Comparison of ENCODE assay signal across 23 mouse cellular contexts in genomic region chr11:64655162-64655561, GRCm38 (mm10).
A peak's percentile ranks its signal among the peaks of the same experiment; 100 is the strongest.
DNase-seq lines count a peak whose midpoint lies in the region; ATAC-seq lines count a peak whose summit lies in the region.
"Had no signal": no experiment of that assay in that cellular context is flagged by ENCODE, and none has a peak within 500 bp of the region (broad histone marks: within the 10 kb centered on the region; RNA-seq: fewer than 3 reads in every experiment).

No protein-coding gene starts in this region.

- 88% methylated on average over 1 of the region's 1 CpGs for WGBS in kidney, embryonic 15.5 days

- H3K4me1 ChIP-seq in kidney, embryonic 15.5 days = peaks cover 9% of the 10 kb centered on the region
- H3K4me1 ChIP-seq: heart, embryonic 10.5 days; hindbrain, embryonic 12.5 days; midbrain, embryonic 12.5 days; neural tube, embryonic 12.5 days had no signal

- H3K27ac ChIP-seq in kidney, embryonic 15.5 days = no peak overlapping the region
- H3K27ac ChIP-seq: heart, embryonic 10.5 days; hindbrain, embryonic 12.5 days; layer of hippocampus, adult 2 months; limb, embryonic 12.5 days; liver, embryonic 14.5 days; macrophage; midbrain, embryonic 12.5 days; neural tube, embryonic 12.5 days had no signal

- H3K4me3 ChIP-seq in kidney, embryonic 15.5 days (replicated peaks) = no peak overlapping the region
- H3K4me3 ChIP-seq: heart, embryonic 10.5 days; hindbrain, embryonic 12.5 days; layer of hippocampus, adult 2 months; limb, embryonic 12.5 days; midbrain, embryonic 12.5 days; neural tube, embryonic 12.5 days had no signal

- H3K36me3 ChIP-seq in kidney, embryonic 15.5 days = no peaks in the 10 kb centered on the region
- H3K36me3 ChIP-seq: heart, embryonic 10.5 days; hindbrain, embryonic 12.5 days; limb, embryonic 12.5 days; midbrain, embryonic 12.5 days; neural tube, embryonic 12.5 days had no signal

- DNase-seq in kidney, adult 9 months = peak; percentile 5
- DNase-seq in lung, postnatal 25 days (ENCODE audit: low spot score) = peak; percentile 36
- no peak for DNase-seq in lung, postnatal 4 days
- DNase-seq in c-Kit-positive CD71-negative TER-119-negative erythroid progenitor cells, embryonic 14.5 days (ENCODE audit: low read depth) = peak; percentile 8
- DNase-seq in left cerebral cortex, adult 11 months (ENCODE audit: low spot score) = no peak
- DNase-seq in thymus, postnatal 14 days = no peak
- DNase-seq: adrenal gland, postnatal 14 days; cerebellum, adult 9-10 months; forebrain, postnatal 0 days; gastrocnemius, postnatal 25 days; kidney, postnatal 10 days; layer of hippocampus, postnatal 36 days had no signal

- no peak overlapping the region for H3K9ac ChIP-seq in kidney, embryonic 15.5 days
- H3K9ac ChIP-seq: forebrain, postnatal 0 days; hindbrain, embryonic 12.5 days; limb, embryonic 12.5 days; liver, embryonic 14.5 days; midbrain, embryonic 12.5 days; neural tube, embryonic 12.5 days had no signal

- H3K4me2 ChIP-seq in kidney, embryonic 15.5 days = no peak overlapping the region
- H3K4me2 ChIP-seq: hindbrain, embryonic 12.5 days; limb, embryonic 12.5 days; midbrain, embryonic 12.5 days; neural tube, embryonic 12.5 days had no signal

- no peaks in the 10 kb centered on the region for H3K27me3 ChIP-seq in kidney, embryonic 15.5 days
- H3K27me3 ChIP-seq: hindbrain, embryonic 12.5 days; neural tube, embryonic 12.5 days had no signal

- no peaks in the 10 kb centered on the region for H3K9me3 ChIP-seq in kidney, embryonic 15.5 days (replicated peaks)
- H3K9me3 ChIP-seq: heart, embryonic 10.5 days; hindbrain, embryonic 12.5 days; limb, embryonic 12.5 days; midbrain, embryonic 12.5 days; neural tube, embryonic 12.5 days had no signal

- no peak for ATAC-seq in kidney, embryonic 15.5 days (replicated peaks; ENCODE audit: low FRiP score)
- ATAC-seq in megakaryocyte progenitor cell, adult 5-6 weeks (replicated peaks; ENCODE audit: poor library complexity) = peak; percentile 99
- ATAC-seq: forebrain, postnatal 0 days; intestine, postnatal 0 days had no signal

Comparison
In these comparisons a context has a peak if more than half of its experiments do, and no peak if none do; other contexts are left out.
1. DNase-seq: peak in kidney, adult 9 months (single experiment), lung, postnatal 25 days (single experiment) and c-Kit-positive CD71-negative TER-119-negative erythroid progenitor cells, embryonic 14.5 days (single experiment); none in lung, postnatal 4 days (0 of 2), left cerebral cortex, adult 11 months (single experiment) and thymus, postnatal 14 days (single experiment).